Mouse (Mus musculus) testis, adult 2 months (tissue): Measurements from ENCODE around the gene Vps25. TPM values are rescaled to one million over a fixed set of nuclear protein-coding genes. Genes with fewer than 3 reads are reported as not detected.
A peak's percentile ranks its signal among the peaks of the same experiment; 100 is the strongest.

Experiments used
- H3K27ac ChIP-seq: fragments of 200-500 bp; 2 replicates; pipeline ENCODE4 v1.5.1; 2012; ENCODE audit warnings: low read depth, low read length; ENCODE audit not compliant: control insufficient read depth, insufficient read depth
- H3K27me3 ChIP-seq: fragments of 200-500 bp; 2 replicates; pipeline ENCODE4 v1.6.1; 2012; ENCODE audit warnings: mild to moderate bottlenecking, low read length, moderate library complexity; ENCODE audit not compliant: control insufficient read depth, insufficient read depth
- H3K36me3 ChIP-seq: fragments of 200-500 bp; 2 replicates; pipeline ENCODE4 v1.6.1; 2012; ENCODE audit warnings: mild to moderate bottlenecking, low read length; ENCODE audit not compliant: control insufficient read depth, insufficient read depth
- H3K4me1 ChIP-seq: fragments of 200-500 bp; 2 replicates; pipeline ENCODE4 v1.6.1; 2012; ENCODE audit warnings: low read length; ENCODE audit not compliant: control insufficient read depth, insufficient read depth
- H3K4me3 ChIP-seq: fragments of 200-500 bp; 2 replicates; pipeline ENCODE4 v1.5.1; 2012; ENCODE audit warnings: low read depth, mild to moderate bottlenecking, low read length, moderate library complexity, mixed read lengths; ENCODE audit not compliant: control insufficient read depth
- CTCF ChIP-seq: fragments of 200-500 bp; IDR thresholded peaks from 2 replicates; pipeline ENCODE4 v1.5.1; 2012; ENCODE audit warnings: low read depth, mild to moderate bottlenecking, inconsistent platforms, low read length, moderate library complexity; ENCODE audit not compliant: control insufficient read depth, insufficient read depth, insufficient replicate concordance
- POLR2A ChIP-seq: fragments of 200-500 bp; IDR thresholded peaks from 2 replicates; pipeline ENCODE4 v1.6.1; 2012; ENCODE audit warnings: low read depth, mild to moderate bottlenecking, inconsistent platforms, low read length, moderate library complexity; ENCODE audit not compliant: control insufficient read depth
- polyA plus RNA-seq: library from polyadenylated mRNA; depleted of rRNA; stranded (reverse); fragments of >200 nt; gene quantifications from 2 replicates; pipeline ENCODE4 v1.2.3, GENCODE M21; 2012; rRNA removed

Vps25 gene
- 26.1 and 26.2 TPM in 2 replicates for polyA plus RNA-seq

DNA sequence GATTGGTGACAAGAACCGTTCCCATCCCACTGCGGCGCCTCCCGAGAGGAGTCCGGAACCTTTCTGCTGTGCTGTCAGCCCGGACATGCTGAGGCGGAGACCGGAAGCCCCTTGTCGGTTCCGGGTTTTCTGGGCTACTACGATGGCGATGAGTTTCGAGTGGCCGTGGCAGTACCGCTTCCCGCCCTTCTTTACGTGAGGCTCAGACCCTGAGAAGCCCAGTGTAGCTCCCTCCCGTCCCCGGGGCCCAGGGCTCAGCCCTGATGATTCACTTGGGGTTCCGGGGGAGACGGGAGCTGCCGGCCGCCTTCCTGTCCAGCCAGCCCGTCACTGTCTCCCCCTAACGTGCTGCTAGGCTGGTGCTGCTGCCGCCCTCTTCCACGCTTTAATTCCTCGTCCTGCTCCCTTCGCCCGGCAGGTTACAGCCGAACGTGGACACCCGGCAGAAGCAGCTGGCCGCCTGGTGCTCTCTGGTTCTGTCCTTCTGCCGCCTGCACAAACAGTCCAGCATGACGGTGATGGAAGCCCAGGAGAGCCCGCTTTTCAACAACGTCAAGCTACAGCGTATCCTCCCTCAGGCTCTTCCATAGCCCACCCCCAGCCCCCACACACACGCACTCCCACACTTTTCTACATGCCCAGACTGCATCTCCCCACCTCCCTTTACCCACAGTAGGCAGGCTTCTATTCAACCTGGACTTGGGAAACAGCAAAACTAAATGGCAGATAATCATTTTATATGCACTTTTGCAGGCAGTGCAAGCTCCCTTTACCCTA, at the start of gene Vps25:
Vps25 (plus strand) TSS at position 95 of the 777 bp plus-strand sequence.
- Histone ChIP-seq H3K27me3 (no peaks in the 10 kb centered on the region), H3K36me3 (no peaks in the 10 kb centered on the region), H3K4me3 (peak within 1 kb of the TSS; percentile 99), H3K27ac (peak within 1 kb of the TSS; percentile 93), H3K4me1 (peaks cover 3% of the 10 kb centered on the region)
- no peak for TF ChIP-seq CTCF
- peak; percentile 88 for TF ChIP-seq POLR2A

- Histone ChIP-seq H3K4me1 (no peaks in the 10 kb centered on the region), H3K27me3 (no peaks in the 10 kb centered on the region), H3K4me3 (no peak overlapping the region), H3K27ac (no peak overlapping the region), H3K36me3 (peaks cover 2% of the 10 kb centered on the region)
- no peak for TF ChIP-seq POLR2A
- TF ChIP-seq CTCF, result peak; percentile 10; the same call in 1 of the 2 replicates
These were observed 41.5 kb upstream of the Vps25 start for GRCm38 (mm10) chr11:101211970-101212369.

GRCm38 (mm10) chr11:101216936-101217335, 36.6 kb upstream of the Vps25 start:
- Histone ChIP-seq H3K4me3 (no peak overlapping the region), H3K4me1 (no peaks in the 10 kb centered on the region), H3K36me3 (no peaks in the 10 kb centered on the region; the same call in none of the 2 replicates), H3K27me3 (no peaks in the 10 kb centered on the region), H3K27ac (no peak overlapping the region)
- TF ChIP-seq CTCF, result no peak
- no peak for TF ChIP-seq POLR2A

GRCm38 (mm10) chr11:101218436-101219055, 35.0 kb upstream of the Vps25 start:
- H3K4me1 ChIP-seq, result no peaks in the 10 kb centered on the region
- no peaks in the 10 kb centered on the region for H3K27me3 ChIP-seq
- no peaks in the 10 kb centered on the region; the same call in none of the 2 replicates for H3K36me3 ChIP-seq
- TF ChIP-seq POLR2A, result no peak
- no peak for TF ChIP-seq CTCF
- no peak overlapping the region for H3K27ac ChIP-seq
- H3K4me3 ChIP-seq, result no peak overlapping the region

DNA sequence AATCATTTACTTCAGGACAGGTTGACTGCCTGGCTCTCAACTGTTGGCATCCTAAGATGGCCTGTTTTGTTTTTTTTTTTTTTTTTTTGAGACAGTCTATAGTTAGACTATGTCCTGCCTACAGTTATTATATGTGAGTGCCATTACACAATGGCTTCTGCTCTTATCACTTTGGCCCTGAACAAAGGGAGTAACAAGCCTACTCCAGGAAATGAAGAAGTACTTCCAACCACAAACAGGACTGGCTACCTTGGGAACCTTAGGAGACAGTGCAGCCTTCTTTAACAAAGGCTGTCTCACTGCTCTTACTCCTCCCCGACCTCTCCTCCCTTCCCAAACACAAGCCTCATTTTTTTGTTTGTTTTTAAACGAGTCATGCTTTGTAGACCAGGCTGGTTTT, 32.7 kb upstream of the Vps25 start:
- no peak for TF ChIP-seq CTCF
- TF ChIP-seq POLR2A, result no peak
- H3K4me3 ChIP-seq, result no peak overlapping the region
- peaks cover 2% of the 10 kb centered on the region; the same call in 1 of the 2 replicates for H3K4me1 ChIP-seq
- H3K27me3 ChIP-seq, result no peaks in the 10 kb centered on the region
- no peak overlapping the region for H3K27ac ChIP-seq
- H3K36me3 ChIP-seq, result no peaks in the 10 kb centered on the region; the same call in none of the 2 replicates

DNA sequence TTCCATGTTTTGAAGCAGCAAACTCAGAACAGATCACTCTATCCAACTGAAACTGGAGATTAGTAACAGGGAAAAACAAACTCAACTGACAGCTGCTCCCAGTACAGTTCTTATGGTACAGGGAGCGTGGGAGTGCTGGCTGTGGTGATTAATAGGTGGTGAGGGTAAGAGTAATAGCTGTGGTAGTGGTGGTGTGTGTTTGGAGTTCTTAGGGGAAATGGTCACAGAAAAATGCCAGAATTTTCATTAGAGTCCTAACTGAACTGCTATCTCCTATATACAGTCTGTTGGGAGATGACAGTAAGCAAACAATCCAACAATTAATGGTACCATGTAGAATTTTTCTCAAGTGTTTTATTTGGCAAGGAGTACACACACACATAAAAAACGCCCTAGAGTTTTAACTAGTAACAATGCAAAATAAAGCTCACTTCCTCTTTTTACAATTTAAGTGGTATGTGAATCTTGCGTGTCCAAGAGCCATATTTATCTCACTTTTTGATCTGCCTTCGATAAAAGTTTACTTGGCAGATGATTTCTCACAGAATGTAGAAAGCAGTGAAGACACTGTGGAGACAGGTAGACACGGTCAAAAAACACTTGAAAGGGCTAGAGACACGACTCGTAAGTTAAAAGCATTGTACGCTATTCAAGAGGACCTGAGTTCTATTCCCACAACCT, 32.1 kb upstream of the Vps25 start:
- H3K4me1 ChIP-seq, result peaks cover 2% of the 10 kb centered on the region; the same call in 1 of the 2 replicates
- TF ChIP-seq CTCF (no peak), POLR2A (no peak)
- no peaks in the 10 kb centered on the region for H3K27me3 ChIP-seq
- no peaks in the 10 kb centered on the region; the same call in none of the 2 replicates for H3K36me3 ChIP-seq
- no peak overlapping the region for H3K27ac ChIP-seq
- H3K4me3 ChIP-seq, result no peak overlapping the region

GRCm38 (mm10) chr11:101224337-101224736, 29.2 kb upstream of the Vps25 start:
- Histone ChIP-seq H3K4me3 (no peak overlapping the region), H3K36me3 (no peaks in the 10 kb centered on the region), H3K27me3 (no peaks in the 10 kb centered on the region), H3K4me1 (peaks cover 4% of the 10 kb centered on the region; the same call in 1 of the 2 replicates), H3K27ac (peak overlapping the region; percentile 3; the same call in 1 of the 2 replicates)
- TF ChIP-seq CTCF (no peak), POLR2A (no peak)
